Mouse (Mus musculus): ENCODE results near the gene Tmem38a.
A peak's percentile ranks its signal among the peaks of the same experiment; 100 is the strongest.

Gene Tmem38a

GRCm38 (mm10) chr8:72571611-72572473, at the start of gene Tmem38a:
Tmem38a (plus strand) TSS chr8:72572055.
- DNase-seq, result peak; percentile 83 to 89

- DNase-seq, result no peak
Measured at GRCm38 (mm10) chr8:72532103-72532502, 39.8 kb upstream of the Tmem38a start.

- DNase-seq, result no peak
Measured at GRCm38 (mm10) chr8:72534888-72535287, 37.0 kb upstream of the Tmem38a start.

GRCm38 (mm10) chr8:72539234-72539633, 32.6 kb upstream of the Tmem38a start:
- DNase-seq, result peak in 1 of 2 experiments; percentile 24

- DNase-seq, result peak in 1 of 2 experiments; percentile 43
Measured at GRCm38 (mm10) chr8:72547122-72547801, 24.6 kb upstream of the Tmem38a start.

- DNase-seq, result peak; percentile 96 to 98
Measured at GRCm38 (mm10) chr8:72547802-72548643, 23.8 kb upstream of the Tmem38a start, which contains the start of gene Med26. Med26 (minus strand) TSS chr8:72548270.

GRCm38 (mm10) chr8:72548644-72549313, 23.1 kb upstream of the Tmem38a start:
- DNase-seq, result no peak

GRCm38 (mm10) chr8:72549314-72549892, 22.5 kb upstream of the Tmem38a start:
- no peak for DNase-seq

GRCm38 (mm10) chr8:72555770-72556169, 16.1 kb upstream of the Tmem38a start:
- DNase-seq, result no peak

GRCm38 (mm10) chr8:72561111-72561689, 10.7 kb upstream of the Tmem38a start:
- no peak for DNase-seq

GRCm38 (mm10) chr8:72565970-72566369, 5.9 kb upstream of the Tmem38a start:
- DNase-seq, result no peak

- DNase-seq, result peak; percentile 97
Measured at GRCm38 (mm10) chr8:72570633-72571610, 933 bp upstream of the Tmem38a start, which contains the start of gene Smim7. Smim7 (minus strand) TSS chr8:72571088.

GRCm38 (mm10) chr8:72572507-72572906, 652 bp downstream of the Tmem38a start:
- DNase-seq, result peak in 1 of 2 experiments; percentile 39

- DNase-seq, result no peak
Measured at GRCm38 (mm10) chr8:72573450-72573849, 1.6 kb downstream of the Tmem38a start.

GRCm38 (mm10) chr8:72575915-72576314, 4.1 kb downstream of the Tmem38a start:
- DNase-seq, result no peak

GRCm38 (mm10) chr8:72577266-72577665, 5.4 kb downstream of the Tmem38a start:
- DNase-seq, result no peak

GRCm38 (mm10) chr8:72577941-72578340, 6.1 kb downstream of the Tmem38a start:
- DNase-seq, result no peak

GRCm38 (mm10) chr8:72579374-72579773, 7.5 kb downstream of the Tmem38a start:
- peak; percentile 31 to 54 for DNase-seq

GRCm38 (mm10) chr8:72583056-72583771, 11.4 kb downstream of the Tmem38a start:
- no peak for DNase-seq
